Mouse (Mus musculus) adrenal gland, adult 8-10 months (tissue): Measurements from ENCODE around the gene Tmem43. TPM values are rescaled to one million over a fixed set of nuclear protein-coding genes. Genes with fewer than 3 reads are reported as not detected.

Experiments used
- DNase-seq: peaks from one replicate; pipeline ENCODE4 v3.0.0; 2022
- total RNA-seq, 4 experiments: library from RNA; stranded (reverse); gene quantifications; 2 replicates each; pipeline ENCODE4 v1.2.4; 2022

The Tmem43 gene
- total RNA-seq, 4 experiments from 2014 or later = 46.0 to 70.9 (median 60.9) TPM

- DNase-seq = no peak
These were observed 16.4 kb downstream of the Tmem43 start for GRCm38 (mm10) chr6:91489872-91490271.

- no peak for DNase-seq
These were observed 17.5 kb downstream of the Tmem43 start for GRCm38 (mm10) chr6:91491004-91491403.

GRCm38 (mm10) chr6:91493053-91493452 lies 19.6 kb downstream of the Tmem43 start:
- no peak for DNase-seq

- no peak for DNase-seq
These were observed 21.0 kb downstream of the Tmem43 start for GRCm38 (mm10) chr6:91494526-91494925.

- no peak for DNase-seq
These were observed 29.8 kb downstream of the Tmem43 start for GRCm38 (mm10) chr6:91503302-91503701.

- DNase-seq = no peak
These were observed 32.5 kb downstream of the Tmem43 start for GRCm38 (mm10) chr6:91506036-91506435.

GRCm38 (mm10) chr6:91508041-91508440 lies 34.5 kb downstream of the Tmem43 start:
- DNase-seq = no peak

GRCm38 (mm10) chr6:91509326-91509725 lies 35.8 kb downstream of the Tmem43 start:
- DNase-seq = peak; percentile 57

- no peak for DNase-seq
These were observed 36.7 kb downstream of the Tmem43 start for GRCm38 (mm10) chr6:91510211-91510610.

GRCm38 (mm10) chr6:91514135-91514534 lies 40.6 kb downstream of the Tmem43 start:
- DNase-seq = no peak

- DNase-seq = no peak
These were observed 41.3 kb downstream of the Tmem43 start for GRCm38 (mm10) chr6:91514737-91515362.

GRCm38 (mm10) chr6:91515545-91516449 lies 42.3 kb downstream of the Tmem43 start, which contains the start of the genes Xpc and Lsm3:
Gene Xpc, minus strand, starts transcription at chr6:91515888.
Gene Lsm3, plus strand, starts transcription at chr6:91515928.
- peak; percentile 97 for DNase-seq

- DNase-seq = no peak
These were observed 45.0 kb downstream of the Tmem43 start for GRCm38 (mm10) chr6:91518454-91519020.

GRCm38 (mm10) chr6:91522816-91523215 lies 49.3 kb downstream of the Tmem43 start:
- DNase-seq = no peak

- no peak for DNase-seq
These were observed 52.0 kb downstream of the Tmem43 start for GRCm38 (mm10) chr6:91525544-91525943.

- DNase-seq = no peak
These were observed 53.8 kb downstream of the Tmem43 start for GRCm38 (mm10) chr6:91527227-91527860.

GRCm38 (mm10) chr6:91528265-91528664 lies 54.8 kb downstream of the Tmem43 start:
- DNase-seq = peak; percentile 29

GRCm38 (mm10) chr6:91530673-91531072 lies 57.2 kb downstream of the Tmem43 start:
- DNase-seq = no peak

GRCm38 (mm10) chr6:91531276-91531675 lies 57.8 kb downstream of the Tmem43 start:
- DNase-seq = no peak

GRCm38 (mm10) chr6:91532661-91533060 lies 59.2 kb downstream of the Tmem43 start:
- no peak for DNase-seq

GRCm38 (mm10) chr6:91533359-91533758 lies 59.9 kb downstream of the Tmem43 start:
- no peak for DNase-seq

- DNase-seq = no peak
These were observed 60.3 kb downstream of the Tmem43 start for GRCm38 (mm10) chr6:91533771-91534170.

GRCm38 (mm10) chr6:91534268-91534667 lies 60.8 kb downstream of the Tmem43 start:
- no peak for DNase-seq
